Mouse (Mus musculus): ENCODE results near the gene Timm9. TPM values are rescaled to one million over a fixed set of nuclear protein-coding genes. Genes with fewer than 3 reads are reported as not detected.

Gene Timm9
- not detected in 2 replicates for polyA plus RNA-seq (2012; ENCODE audit: insufficient read depth, insufficient read length, low replicate concordance, missing spikeins)

DNA sequence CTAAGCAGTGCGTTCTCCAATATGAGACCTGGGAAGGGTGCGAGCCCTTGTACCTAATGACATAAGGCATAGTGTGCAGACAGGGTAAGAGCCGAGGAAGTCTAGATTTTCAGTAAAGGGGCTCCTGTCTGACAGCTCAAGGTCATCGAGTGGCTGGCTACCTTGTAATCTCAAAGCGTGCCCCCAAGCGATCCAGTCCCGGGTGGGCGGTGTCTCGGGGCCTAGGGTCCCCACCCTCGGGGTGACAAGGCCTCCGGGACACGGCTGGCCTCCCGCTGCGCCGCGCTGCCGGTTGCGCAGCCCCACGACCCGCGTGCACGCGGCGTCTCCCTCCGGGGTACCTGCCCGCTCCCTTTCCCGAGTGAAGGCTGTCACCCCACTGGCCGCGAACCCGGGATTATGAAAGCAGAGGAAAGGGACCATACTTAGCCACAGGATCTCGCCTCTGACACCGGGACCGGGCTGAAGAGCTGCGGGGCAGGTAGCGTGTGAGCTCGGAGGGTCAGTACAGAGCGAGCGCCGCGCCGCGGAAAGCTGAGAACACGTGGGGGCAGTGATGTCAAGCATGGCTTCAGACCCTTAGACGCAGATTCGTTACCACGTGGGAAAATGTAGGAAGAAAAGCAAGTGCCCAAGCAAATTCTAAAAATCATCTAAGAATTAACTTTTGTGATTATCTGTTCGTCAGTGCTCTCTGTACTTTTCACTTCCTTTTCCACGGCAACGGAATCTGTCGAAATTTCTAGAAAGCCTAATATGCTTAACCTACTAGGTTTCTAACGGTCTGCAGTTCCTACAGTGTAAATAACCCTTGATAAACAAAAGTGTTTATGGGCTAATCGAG is at the start of gene Timm9, which contains the start of gene 2700049A03Rik:
Timm9 (minus strand) TSS at position 555 of the 844 bp plus-strand sequence.
2700049A03Rik (plus strand) TSS at position 719 of the 844 bp plus-strand sequence.
- Histone ChIP-seq H3K4me1 (ENCODE audit: control insufficient read depth, insufficient read depth, low read length) (peaks cover 15% of the 10 kb centered on the region), H3K4me3 (ENCODE audit: insufficient read depth, low read depth, low read length) (peak within 1 kb of the TSS; percentile 91), H3K27ac (ENCODE audit: insufficient read depth, low read depth, low read length) (peak within 1 kb of the TSS; percentile 70)
- TF ChIP-seq CTCF (IDR thresholded peaks at IDR 0.05; ENCODE audit: insufficient read depth, low read depth, low read length) (no peak), POLR2A (IDR thresholded peaks at IDR 0.05; ENCODE audit: insufficient read depth, low read depth, low read length) (peak; percentile 70)
- under 1% methylated on average over 52 of the region's 52 CpGs for WGBS

DNA sequence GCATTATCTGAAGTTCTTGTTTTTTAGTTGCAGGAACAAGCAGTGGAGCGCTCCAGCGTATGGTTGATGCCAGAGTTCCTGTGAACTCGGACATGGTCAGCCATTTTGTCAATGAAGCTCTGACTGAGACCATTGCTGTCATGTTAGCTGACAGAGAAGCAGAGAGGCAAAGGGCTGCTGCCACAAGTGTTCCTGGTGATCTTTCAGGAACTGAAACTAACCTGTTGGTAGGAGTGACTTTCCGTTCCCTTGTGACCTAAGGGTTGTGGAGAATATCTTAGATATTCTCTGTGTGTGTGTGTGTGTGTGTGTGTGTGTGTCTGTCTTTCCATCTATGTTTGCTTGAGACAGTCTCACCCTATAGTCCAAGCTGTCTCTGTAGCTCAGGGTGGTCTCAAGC is 47.9 kb upstream of the Timm9 start:
- Histone ChIP-seq H3K4me1 (ENCODE audit: control insufficient read depth, insufficient read depth, low read length) (no peaks in the 10 kb centered on the region), H3K4me3 (ENCODE audit: insufficient read depth, low read depth, low read length) (no peak overlapping the region), H3K27ac (ENCODE audit: insufficient read depth, low read depth, low read length) (no peak overlapping the region)
- WGBS, result 97% methylated on average over 4 of the region's 4 CpGs
- TF ChIP-seq POLR2A (IDR thresholded peaks at IDR 0.05; ENCODE audit: insufficient read depth, low read depth, low read length) (no peak), CTCF (IDR thresholded peaks at IDR 0.05; ENCODE audit: insufficient read depth, low read depth, low read length) (no peak)

DNA sequence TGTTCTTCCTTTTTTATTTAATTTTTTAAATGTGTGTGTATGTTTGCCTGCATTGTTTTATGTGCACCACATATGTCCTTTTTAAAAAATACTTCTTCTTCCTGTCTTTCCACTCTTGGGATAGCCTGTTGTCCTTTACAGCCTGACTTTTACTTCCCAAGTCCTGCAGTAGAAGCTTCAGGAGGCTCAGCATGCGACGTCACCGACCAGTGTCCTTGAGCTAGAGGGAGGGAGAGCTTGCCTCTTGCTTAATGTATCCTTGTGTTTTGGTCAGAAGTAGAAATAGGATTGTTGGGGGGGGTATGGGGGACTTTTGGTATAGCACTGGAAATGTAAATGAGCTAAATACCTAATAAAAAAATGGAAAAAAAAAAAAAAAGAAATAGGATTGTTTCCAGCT is 47.3 kb upstream of the Timm9 start:
- Histone ChIP-seq H3K4me1 (ENCODE audit: control insufficient read depth, insufficient read depth, low read length) (no peaks in the 10 kb centered on the region), H3K4me3 (ENCODE audit: insufficient read depth, low read depth, low read length) (no peak overlapping the region), H3K27ac (ENCODE audit: insufficient read depth, low read depth, low read length) (no peak overlapping the region)
- 97% methylated on average over 3 of the region's 3 CpGs for WGBS
- TF ChIP-seq POLR2A (IDR thresholded peaks at IDR 0.05; ENCODE audit: insufficient read depth, low read depth, low read length) (no peak), CTCF (IDR thresholded peaks at IDR 0.05; ENCODE audit: insufficient read depth, low read depth, low read length) (no peak)

DNA sequence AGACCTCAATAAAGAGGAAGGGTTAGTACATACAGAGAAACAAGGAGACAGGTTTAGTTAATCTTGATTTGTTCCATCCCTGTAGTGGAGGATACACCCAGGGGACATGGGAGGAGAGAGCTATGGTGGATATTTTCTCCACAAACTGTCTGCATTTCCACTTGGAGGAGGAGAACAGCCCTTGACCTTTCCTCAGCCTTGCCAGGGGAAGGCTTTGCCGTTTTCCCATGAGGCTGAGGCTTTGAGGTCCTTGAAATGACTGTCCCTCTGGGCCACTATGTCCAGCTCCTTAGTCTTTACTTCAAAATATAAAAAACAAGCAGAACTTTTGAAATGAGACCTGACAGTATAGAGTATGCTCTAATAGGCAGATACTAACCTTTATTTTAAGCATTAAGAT is 33.4 kb upstream of the Timm9 start:
- H3K4me1 ChIP-seq (ENCODE audit: control insufficient read depth, insufficient read depth, low read length), result no peaks in the 10 kb centered on the region
- H3K27ac ChIP-seq (ENCODE audit: insufficient read depth, low read depth, low read length), result no peak overlapping the region
- TF ChIP-seq POLR2A (IDR thresholded peaks at IDR 0.05; ENCODE audit: insufficient read depth, low read depth, low read length) (no peak), CTCF (IDR thresholded peaks at IDR 0.05; ENCODE audit: insufficient read depth, low read depth, low read length) (no peak)
- WGBS, result 94% methylated on average over 1 of the region's 1 CpGs
- H3K4me3 ChIP-seq (ENCODE audit: insufficient read depth, low read depth, low read length), result no peak overlapping the region

DNA sequence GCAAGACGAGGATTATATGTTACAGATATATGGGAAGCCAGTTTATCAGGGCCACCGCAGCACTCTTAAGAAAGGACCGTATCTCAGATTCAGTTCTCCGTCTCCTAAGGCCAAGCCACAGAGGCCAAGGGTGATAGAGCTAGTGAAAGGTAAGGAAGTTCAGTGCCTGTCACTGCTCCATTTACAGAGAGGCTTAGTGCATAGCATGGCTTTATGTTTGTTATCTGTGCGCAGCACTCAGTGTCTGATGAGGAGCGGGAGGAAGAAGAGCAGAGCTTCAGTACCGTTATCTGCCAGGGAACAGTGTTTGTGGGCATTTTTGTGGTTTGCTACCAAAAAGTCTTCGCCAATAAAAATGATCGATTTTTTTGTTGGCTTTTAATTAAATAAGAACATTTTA is 27.9 kb upstream of the Timm9 start:
- TF ChIP-seq CTCF (IDR thresholded peaks at IDR 0.05; ENCODE audit: insufficient read depth, low read depth, low read length) (no peak), POLR2A (IDR thresholded peaks at IDR 0.05; ENCODE audit: insufficient read depth, low read depth, low read length) (no peak)
- no peak overlapping the region for H3K4me3 ChIP-seq (ENCODE audit: insufficient read depth, low read depth, low read length)
- no peaks in the 10 kb centered on the region for H3K4me1 ChIP-seq (ENCODE audit: control insufficient read depth, insufficient read depth, low read length)
- 97% methylated on average over 9 of the region's 9 CpGs for WGBS
- H3K27ac ChIP-seq (ENCODE audit: insufficient read depth, low read depth, low read length), result no peak overlapping the region

DNA sequence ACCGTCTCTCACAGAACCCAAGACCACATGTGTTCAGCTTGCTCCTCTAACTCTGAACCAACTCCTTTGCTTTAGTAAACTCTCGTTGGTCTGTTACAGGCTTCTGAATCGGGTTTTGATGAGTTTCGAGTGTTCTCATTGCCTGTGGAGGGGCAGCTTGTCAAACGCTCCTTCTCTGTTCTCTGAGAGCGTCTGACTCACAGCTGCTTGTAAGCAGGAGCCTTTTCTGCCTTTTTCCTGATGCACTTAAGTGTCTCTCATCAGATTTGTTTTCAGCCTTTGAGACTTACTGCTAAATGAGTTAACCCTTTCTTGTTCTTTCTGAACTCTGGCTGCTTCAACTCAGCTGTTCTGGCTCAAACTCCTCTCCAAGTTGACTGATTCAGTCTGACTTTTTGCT is 21.5 kb upstream of the Timm9 start:
- no peak overlapping the region for H3K27ac ChIP-seq (ENCODE audit: insufficient read depth, low read depth, low read length)
- TF ChIP-seq POLR2A (IDR thresholded peaks at IDR 0.05; ENCODE audit: insufficient read depth, low read depth, low read length) (no peak), CTCF (IDR thresholded peaks at IDR 0.05; ENCODE audit: insufficient read depth, low read depth, low read length) (no peak)
- WGBS, result 89% methylated on average over 6 of the region's 6 CpGs
- no peak overlapping the region for H3K4me3 ChIP-seq (ENCODE audit: insufficient read depth, low read depth, low read length)
- H3K4me1 ChIP-seq (ENCODE audit: control insufficient read depth, insufficient read depth, low read length), result no peaks in the 10 kb centered on the region

DNA sequence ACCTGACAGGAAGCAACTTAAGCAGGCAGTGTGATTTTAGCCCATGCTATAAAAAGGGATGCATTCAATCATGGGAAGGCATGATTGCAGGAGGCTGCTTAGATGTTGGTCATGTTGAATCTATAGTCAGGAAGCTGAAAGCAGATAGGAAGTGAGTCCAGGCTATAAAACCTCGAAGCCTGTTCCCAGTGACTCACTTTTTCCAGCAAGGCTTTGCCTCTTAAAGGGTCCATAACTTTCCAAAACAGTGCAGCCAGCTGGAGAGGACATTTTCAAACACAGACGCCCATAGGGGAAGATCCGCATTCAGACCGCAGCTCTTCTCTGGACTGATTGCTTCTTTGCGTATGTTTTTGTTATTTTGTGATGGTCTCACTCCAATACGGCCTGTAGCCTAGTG is 18.5 kb upstream of the Timm9 start:
- no peaks in the 10 kb centered on the region for H3K4me1 ChIP-seq (ENCODE audit: control insufficient read depth, insufficient read depth, low read length)

DNA sequence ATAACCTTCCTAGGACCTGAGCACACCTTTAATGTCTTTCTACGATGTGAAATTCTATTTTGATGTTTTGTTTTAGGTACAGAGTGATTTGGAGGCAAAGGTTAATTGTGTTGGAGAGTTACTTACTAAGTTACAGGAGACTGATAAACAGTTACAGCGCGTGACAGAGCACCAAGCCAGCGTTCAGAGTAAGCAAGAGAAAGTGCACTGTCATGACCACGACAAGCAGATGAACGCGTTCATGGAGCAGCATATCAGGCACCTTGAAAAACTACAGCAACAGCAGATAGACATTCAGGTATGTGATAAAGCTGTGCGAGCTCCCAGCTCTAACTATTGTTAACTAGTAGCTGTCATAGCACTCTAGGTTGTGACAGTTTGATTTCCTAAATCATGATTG is 13.7 kb upstream of the Timm9 start:
- Histone ChIP-seq H3K4me3 (ENCODE audit: insufficient read depth, low read depth, low read length) (no peak overlapping the region), H3K27ac (ENCODE audit: insufficient read depth, low read depth, low read length) (no peak overlapping the region), H3K4me1 (ENCODE audit: control insufficient read depth, insufficient read depth, low read length) (0 out of 2 replicates have a peak, but pooled peaks cover 2% of the 10 kb centered on the region)
- 97% methylated on average over 8 of the region's 8 CpGs for WGBS
- TF ChIP-seq CTCF (IDR thresholded peaks at IDR 0.05; ENCODE audit: insufficient read depth, low read depth, low read length) (no peak), POLR2A (IDR thresholded peaks at IDR 0.05; ENCODE audit: insufficient read depth, low read depth, low read length) (no peak)

More for the DNA sequence above, 18.5 kb upstream of the Timm9 start:
- WGBS, result 95% methylated on average over 6 of the region's 6 CpGs
- Histone ChIP-seq H3K27ac (ENCODE audit: insufficient read depth, low read depth, low read length) (no peak overlapping the region), H3K4me3 (ENCODE audit: insufficient read depth, low read depth, low read length) (no peak overlapping the region)
- TF ChIP-seq POLR2A (IDR thresholded peaks at IDR 0.05; ENCODE audit: insufficient read depth, low read depth, low read length) (no peak), CTCF (IDR thresholded peaks at IDR 0.05; ENCODE audit: insufficient read depth, low read depth, low read length) (no peak)

DNA sequence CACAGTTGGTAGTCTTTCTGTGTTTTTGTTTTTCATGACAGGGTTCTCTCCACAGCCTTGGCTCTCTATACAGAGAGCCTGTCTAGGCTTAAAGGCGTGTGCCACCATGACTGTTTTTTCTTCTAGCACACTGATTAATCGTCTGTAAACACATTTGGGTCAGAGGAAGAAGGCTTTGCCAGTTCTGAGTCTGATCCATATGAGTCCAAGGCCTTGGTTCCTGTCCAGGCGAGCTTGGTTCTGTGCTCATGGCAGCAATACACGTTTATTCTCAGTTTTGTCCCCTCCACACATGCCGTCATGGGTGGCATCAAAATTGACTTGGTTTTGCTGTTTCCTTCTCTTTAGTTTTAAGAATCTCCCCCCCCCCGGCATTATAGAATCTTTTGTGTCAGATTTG is 13.0 kb upstream of the Timm9 start:
- Histone ChIP-seq H3K4me1 (ENCODE audit: control insufficient read depth, insufficient read depth, low read length) (0 out of 2 replicates have a peak, but pooled peaks cover 3% of the 10 kb centered on the region), H3K27ac (ENCODE audit: insufficient read depth, low read depth, low read length) (no peak overlapping the region), H3K4me3 (ENCODE audit: insufficient read depth, low read depth, low read length) (no peak overlapping the region)
- no peak for TF ChIP-seq CTCF (IDR thresholded peaks at IDR 0.05; ENCODE audit: insufficient read depth, low read depth, low read length)
- TF ChIP-seq POLR2A (IDR thresholded peaks at IDR 0.05; ENCODE audit: insufficient read depth, low read depth, low read length), result no peak
- WGBS, result 86% methylated on average over 6 of the region's 6 CpGs

Data from olfactory bulb, adult 2 months (tissue).